Mouse (Mus musculus) CH12.LX (cell line): ENCODE results near the gene Chd2.

Experiments
- CTCF ChIP-seq, 2 experiments: IDR thresholded peaks in 1 of 2; conservative IDR thresholded peaks in 1 of 2; 2 replicates each; pipeline ENCODE4 v1.5.1; 2011 to 2012; ENCODE audit warnings: low read depth in 2 of 2, low read length in 2 of 2, improper control_type of control experiment in 1 of 2, inconsistent platforms in 1 of 2, mild to moderate bottlenecking in 1 of 2, moderate library complexity in 1 of 2
- EP300 ChIP-seq: IDR thresholded peaks from 2 replicates; pipeline ENCODE4 v1.6.1; 2011; ENCODE audit warnings: low read length, improper control_type of control experiment
- MAFK ChIP-seq: IDR thresholded peaks from 2 replicates; pipeline ENCODE4 v1.6.1; 2011; ENCODE audit warnings: low read length, improper control_type of control experiment; ENCODE audit not compliant: insufficient replicate concordance
- MAX ChIP-seq: IDR thresholded peaks from 2 replicates; pipeline ENCODE4 v1.6.1; 2011; ENCODE audit warnings: low read length, improper control_type of control experiment
- TCF12 ChIP-seq: IDR thresholded peaks from 2 replicates; pipeline ENCODE4 v1.6.1; 2014; ENCODE audit warnings: low read depth, mild to moderate bottlenecking, inconsistent platforms, low read length, improper control_type of control experiment
- UBTF ChIP-seq: IDR thresholded peaks from 2 replicates; pipeline ENCODE4 v1.6.1; 2012; ENCODE audit warnings: low read depth, mild to moderate bottlenecking, inconsistent platforms, low read length, improper control_type of control experiment, moderate library complexity
- USF1 ChIP-seq: IDR thresholded peaks from 2 replicates; pipeline ENCODE4 v1.6.1; 2014; ENCODE audit warnings: low read depth, mild to moderate bottlenecking, inconsistent platforms, low read length, improper control_type of control experiment
- ZC3H11A ChIP-seq: IDR thresholded peaks from 2 replicates; pipeline ENCODE4 v1.6.1; 2012; ENCODE audit warnings: low read depth, mild to moderate bottlenecking, inconsistent platforms, low read length, improper control_type of control experiment
- ZNF384 ChIP-seq: IDR thresholded peaks from 2 replicates; pipeline ENCODE4 v1.6.1; 2012; ENCODE audit warnings: low read depth, low read length, improper control_type of control experiment, inconsistent platforms

DNA sequence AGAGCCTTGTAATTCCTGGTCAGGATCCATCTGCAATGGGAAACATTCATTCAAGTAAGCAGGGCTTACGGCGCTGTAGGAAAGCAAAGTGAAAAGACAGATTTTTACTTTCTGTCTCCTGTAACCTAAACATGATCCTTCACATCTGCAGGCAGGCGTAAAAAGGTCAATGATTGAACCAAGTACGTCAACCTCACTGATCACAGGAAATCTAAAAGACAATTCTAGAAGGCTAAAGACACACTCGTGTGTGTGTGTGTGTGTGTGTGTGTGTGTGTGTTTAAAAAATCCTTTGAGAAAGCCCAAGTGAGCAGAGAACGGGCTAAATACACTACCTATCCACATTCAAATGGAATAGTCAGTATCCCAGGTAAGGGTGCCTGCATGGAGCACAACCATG is 60.5 kb downstream of the Chd2 start:
- no peak for TF ChIP-seq ZNF384
- TF ChIP-seq EP300: no peak
- TF ChIP-seq MAX: no peak
- no peak for TF ChIP-seq ZC3H11A
- TF ChIP-seq USF1: no peak
- no peak for TF ChIP-seq MAFK
- TF ChIP-seq CTCF (conservative IDR thresholded peaks at IDR 0.05 in 1 of 2, IDR thresholded peaks at IDR 0.05 in 1 of 2; ENCODE audit: low read depth in 2 of 2, low read length in 2 of 2): no peak
- TF ChIP-seq TCF12: no peak
- no peak for TF ChIP-seq UBTF
